In the genomic region with DNA sequence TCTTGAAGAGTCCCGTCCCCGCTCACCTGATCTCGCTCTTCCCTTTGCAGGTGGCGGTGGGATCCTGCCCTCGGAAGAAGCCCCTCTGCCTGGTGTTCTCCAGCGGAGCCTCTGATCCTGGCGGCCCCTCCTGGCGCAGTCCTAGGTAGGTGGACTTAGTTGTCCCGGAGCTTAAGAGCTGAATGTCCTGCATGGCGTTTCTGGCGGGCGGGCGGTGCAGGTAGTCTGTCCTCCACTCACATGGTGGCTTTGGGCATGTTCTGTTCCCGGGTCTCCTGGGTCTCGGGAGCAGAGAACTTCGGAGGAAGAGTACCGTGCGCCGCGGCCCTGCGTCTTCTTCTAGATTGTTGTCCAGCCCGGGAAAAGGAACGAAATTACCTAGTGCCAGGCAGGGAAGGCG, we compare ENCODE assay signal across 8 mouse cellular contexts. TPM values are rescaled to one million over a fixed set of nuclear protein-coding genes. Genes with fewer than 3 reads are reported as not detected.
DNase-seq lines count a peak whose midpoint lies in the region; ATAC-seq and TF ChIP-seq lines count a peak whose summit lies in the region.

No protein-coding gene starts in this region.

- peaks cover 9 to 14% of the 10 kb centered on the region in 2 experiments for H3K4me1 ChIP-seq in liver, embryonic 14.5 days (replicated peaks; ENCODE audit: control insufficient read depth in 2 of 2, insufficient read depth in 2 of 2, low read length in 1 of 2)
- peaks cover 15% of the 10 kb centered on the region for H3K4me1 ChIP-seq in stomach, embryonic 14.5 days (ENCODE audit: control insufficient read depth, insufficient read depth, low read length)

- peak overlapping the region; percentile 68 to 78 for H3K4me3 ChIP-seq in liver, embryonic 14.5 days (ENCODE audit: insufficient read depth in 1 of 2, low read depth in 2 of 2, low read length in 2 of 2)
- peak overlapping the region; percentile 73 for H3K4me3 ChIP-seq in stomach, embryonic 14.5 days (ENCODE audit: low read depth, low read length)

- TF ChIP-seq CTCF in liver, embryonic 14.5 days (IDR thresholded peaks at IDR 0.05; ENCODE audit: low read depth) = no peak

- ATAC-seq in cerebellum, adult (ENCODE audit: insufficient number of reproducible peaks, low FRiP score, low TSS enrichment) = peak; percentile 47; the same call in 1 of the 2 replicates
- ATAC-seq in hematopoietic stem cell, adult 5-6 weeks (replicated peaks in 1 of 2; ENCODE audit: insufficient read depth in 1 of 2, low FRiP score in 2 of 2, low TSS enrichment in 1 of 2, low read depth in 1 of 2, poor library complexity in 2 of 2, severe bottlenecking in 2 of 2) = peak; percentile 2 to 8; a peak in 1 of 4 replicates
- ATAC-seq in liver, embryonic 14.5 days (ENCODE audit: insufficient read depth) = peak; percentile 49
- ATAC-seq in stomach, embryonic 14.5 days (ENCODE audit: insufficient number of reproducible peaks, insufficient read depth, low FRiP score, low read depth) = no peak; the same call in 1 of the 2 replicates

- H3K27ac ChIP-seq in liver, embryonic 14.5 days = no peak overlapping the region
- H3K27ac ChIP-seq in stomach, embryonic 14.5 days (ENCODE audit: low read length) = no peak overlapping the region

- H3K9ac ChIP-seq in liver, embryonic 14.5 days (replicated peaks) = peak overlapping the region; percentile 86
- H3K9ac ChIP-seq in stomach, embryonic 14.5 days (replicated peaks; ENCODE audit: low read depth, low read length) = peak overlapping the region; percentile 57

- no peaks in the 10 kb centered on the region for H3K9me3 ChIP-seq in liver, embryonic 14.5 days (ENCODE audit: control insufficient read depth, low read length)
- no peaks in the 10 kb centered on the region for H3K9me3 ChIP-seq in stomach, embryonic 14.5 days (ENCODE audit: control insufficient read depth, low read depth, low read length)

- no peak for TF ChIP-seq EP300 in liver, embryonic 14.5 days (IDR thresholded peaks at IDR 0.05; ENCODE audit: low read depth)

- H3K4me2 ChIP-seq in liver, embryonic 14.5 days (ENCODE audit: low read depth) = peak overlapping the region; percentile 93
- peak overlapping the region; percentile 87 for H3K4me2 ChIP-seq in stomach, embryonic 14.5 days (replicated peaks; ENCODE audit: low read depth, low read length)

- no peak for DNase-seq in cerebellum, postnatal 4 days (ENCODE audit: low spot score in 2 of 2)
- DNase-seq in right cerebral cortex, adult 2 months (ENCODE audit: low spot score in 2 of 2) = peak; percentile 22 to 40
- DNase-seq in right cerebral cortex, postnatal 4 days = no peak
- DNase-seq in liver, embryonic 14.5 days (ENCODE audit: low read depth in 3 of 3, low spot score in 3 of 3) = peak in 2 of 3 experiments; percentile 12 to 13
- no peak for DNase-seq in retina, embryonic 14.5 days (ENCODE audit: low spot score)

- WGBS in liver, embryonic 14.5 days (ENCODE audit: insufficient replicate concordance) = under 1% methylated on average over 24 of the region's 24 CpGs
- WGBS in stomach, embryonic 14.5 days = under 1% methylated on average over 24 of the region's 24 CpGs

- no peaks in the 10 kb centered on the region for H3K27me3 ChIP-seq in liver, embryonic 14.5 days (ENCODE audit: control insufficient read depth, insufficient read depth, low read length)
- H3K27me3 ChIP-seq in stomach, embryonic 14.5 days (ENCODE audit: control insufficient read depth, insufficient read depth, low read length) = no peaks in the 10 kb centered on the region

- peaks cover 4% of the 10 kb centered on the region for H3K36me3 ChIP-seq in liver, embryonic 14.5 days (replicated peaks; ENCODE audit: control insufficient read depth, insufficient read depth, low read depth)
- peaks cover 13% of the 10 kb centered on the region; the same call in 1 of the 2 replicates for H3K36me3 ChIP-seq in stomach, embryonic 14.5 days (ENCODE audit: control insufficient read depth, insufficient read depth, low read length)

RNA-seq across cellular contexts. Expression of a gene that starts 0.3 kb away (rescaled TPM):
- total RNA-seq in hematopoietic stem cell, adult 5-6 weeks (2017) = 6.7 and 8.4 TPM in 2 replicates
- 2.2 and 2.3 TPM in 2 replicates for polyA plus RNA-seq in liver, embryonic 14.5 days (2012; rRNA removed)
- 0.63 and 1.0 TPM in 2 replicates for polyA plus RNA-seq in liver, embryonic 14.5 days (2014; fragmentation: Nextera tagmentation; extraction: Ambion mirVana)
- 3.1 and 3.5 TPM in 2 replicates for polyA plus RNA-seq in stomach, embryonic 14.5 days (2014; fragmentation: Nextera tagmentation; extraction: Ambion mirVana)

RNA-seq across cellular contexts. Expression of a gene that starts 0.5 kb away (rescaled TPM):
- 4.4 and 4.5 TPM in 2 replicates for total RNA-seq in hematopoietic stem cell, adult 5-6 weeks (2017)
- 5.7 and 6.0 TPM in 2 replicates for polyA plus RNA-seq in liver, embryonic 14.5 days (2012; rRNA removed)
- polyA plus RNA-seq in liver, embryonic 14.5 days (2014; fragmentation: Nextera tagmentation; extraction: Ambion mirVana) = 7.7 and 9.0 TPM in 2 replicates
- polyA plus RNA-seq in stomach, embryonic 14.5 days (2014; fragmentation: Nextera tagmentation; extraction: Ambion mirVana) = 12.3 and 15.5 TPM in 2 replicates

Comparison
In these comparisons a context has a peak if more than half of its experiments do, and no peak if none do; other contexts are left out.
1. DNase-seq: peak in right cerebral cortex, adult 2 months (2 of 2) and liver, embryonic 14.5 days (2 of 3); none in cerebellum, postnatal 4 days (0 of 2), right cerebral cortex, postnatal 4 days (single experiment) and retina, embryonic 14.5 days (single experiment).